Mouse (Mus musculus): Measurements from ENCODE around the gene Sec22c. TPM values are rescaled to one million over a fixed set of nuclear protein-coding genes. Genes with fewer than 3 reads are reported as not detected.
A peak's percentile ranks its signal among the peaks of the same experiment; 100 is the strongest.

Sec22c gene
- 8.9 and 9.9 TPM in 2 replicates for polyA plus RNA-seq (2012; rRNA removed)

DNA sequence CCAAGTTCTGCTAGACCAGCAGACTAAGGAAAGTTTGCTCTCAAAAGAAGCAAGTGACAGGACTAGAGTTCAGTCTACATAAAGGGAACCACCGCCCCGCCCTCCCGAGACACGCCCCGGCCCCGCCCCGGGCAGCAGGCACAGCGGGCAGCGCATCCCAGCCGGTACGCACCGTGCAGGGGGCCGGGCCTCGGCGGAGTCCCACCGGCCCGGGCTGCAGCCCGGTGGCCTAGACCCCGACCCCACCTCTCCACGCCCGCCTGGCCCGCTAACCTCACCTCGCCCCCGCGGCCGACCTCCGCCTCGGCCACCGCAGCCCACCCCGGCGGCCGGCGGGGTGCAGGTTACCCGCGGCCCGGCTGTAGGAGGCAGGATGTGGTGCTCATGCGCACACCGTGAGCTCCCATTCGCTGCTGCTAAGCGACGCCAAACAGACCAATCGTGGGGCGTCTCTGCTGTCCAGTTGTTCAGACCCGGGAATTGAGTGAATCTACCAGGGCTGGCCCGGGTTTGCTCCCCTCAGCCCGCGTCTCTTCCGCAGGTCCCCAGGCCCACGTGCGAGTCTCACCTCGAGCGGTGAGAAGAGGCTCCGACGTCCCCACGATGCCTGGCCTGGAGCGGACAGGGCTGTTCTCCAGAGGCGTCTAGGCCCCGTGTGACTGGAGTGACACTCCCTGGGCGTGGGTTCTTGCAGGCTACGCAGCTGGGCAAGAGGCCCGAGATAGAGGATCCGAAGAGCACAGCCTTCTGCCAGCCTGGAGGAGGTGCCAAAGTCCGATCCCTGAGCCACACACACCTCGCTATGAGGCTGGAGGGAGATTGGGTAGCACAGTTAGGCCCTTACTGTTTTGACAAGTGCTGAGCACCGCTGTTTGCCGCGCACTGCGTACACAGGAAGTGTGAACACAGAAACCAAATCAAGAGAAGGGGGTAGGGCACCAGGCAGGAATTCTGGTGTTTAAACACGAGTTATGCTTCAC, at the start of gene Sec22c:
Gene Sec22c, minus strand, starts transcription at position 845 of the 980 bp plus-strand sequence.
- DNase-seq, result peak; percentile 91
- TF ChIP-seq POLR2A (IDR thresholded peaks at IDR 0.05; ENCODE audit: borderline replicate concordance, extremely low read depth, low read depth, low read length), result 0 out of 2 replicates have a peak, but pooled peaks have one; percentile 13
- no peak for TF ChIP-seq CTCF (IDR thresholded peaks at IDR 0.05; ENCODE audit: insufficient read depth, low read length)
- peaks cover 8% of the 10 kb centered on the region for H3K4me1 ChIP-seq (ENCODE audit: control insufficient read depth, insufficient read depth, low read length)
- WGBS, result 2% methylated on average over 69 of the region's 69 CpGs
- peak within 1 kb of the TSS; percentile 76 for H3K4me3 ChIP-seq (replicated peaks; ENCODE audit: extremely low read depth, low read depth, low read length)

DNA sequence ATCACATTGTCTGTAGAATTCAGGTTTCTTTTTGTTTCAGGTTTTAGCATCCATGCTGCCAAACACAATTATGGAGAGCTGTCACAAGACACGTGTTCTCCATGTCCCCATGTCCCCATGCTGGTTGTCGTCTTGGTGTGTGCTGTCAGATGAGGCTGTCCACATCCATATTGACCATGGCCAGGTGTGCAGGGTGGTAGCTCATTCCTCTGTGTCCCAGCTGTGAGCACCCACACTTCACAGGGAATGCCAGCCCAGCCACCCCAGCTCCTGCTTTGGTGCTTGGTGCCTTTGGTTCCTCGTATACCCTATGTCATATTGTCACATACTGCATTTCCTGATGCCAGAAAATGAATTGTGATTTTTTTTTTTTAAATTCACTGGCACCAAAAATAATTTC, 49.3 kb upstream of the Sec22c start:
- no peak for DNase-seq
- TF ChIP-seq CTCF (IDR thresholded peaks at IDR 0.05; ENCODE audit: insufficient read depth, low read length), result no peak
- TF ChIP-seq POLR2A (IDR thresholded peaks at IDR 0.05; ENCODE audit: borderline replicate concordance, extremely low read depth, low read depth, low read length), result no peak
- no peak overlapping the region for H3K4me3 ChIP-seq (replicated peaks; ENCODE audit: extremely low read depth, low read depth, low read length)
- WGBS, result 88% methylated on average over 3 of the region's 3 CpGs
- peaks cover 3% of the 10 kb centered on the region; the same call in 1 of the 2 replicates for H3K4me1 ChIP-seq (ENCODE audit: control insufficient read depth, insufficient read depth, low read length)

DNA sequence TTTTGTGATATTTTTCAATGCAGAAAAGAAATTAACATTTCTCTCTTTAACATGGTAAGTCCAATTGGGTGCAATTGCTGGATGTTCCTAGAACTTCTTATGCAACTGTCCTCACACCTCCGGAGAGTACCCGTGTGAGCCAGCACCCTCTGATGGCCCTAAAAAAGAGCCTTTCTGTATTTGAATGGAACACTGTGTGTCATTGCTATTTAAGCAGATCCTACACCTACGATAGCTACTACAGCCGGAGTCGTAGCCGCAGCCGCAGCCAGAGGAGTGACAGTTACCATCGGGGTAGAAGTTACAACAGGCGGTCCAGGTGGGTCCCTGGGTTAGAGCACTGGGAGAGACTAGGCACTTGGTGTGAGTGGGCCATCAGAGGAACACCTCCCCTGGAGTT, 47.5 kb upstream of the Sec22c start:
- no peak for DNase-seq
- H3K4me1 ChIP-seq (ENCODE audit: control insufficient read depth, insufficient read depth, low read length), result no peaks in the 10 kb centered on the region
- H3K4me3 ChIP-seq (replicated peaks; ENCODE audit: extremely low read depth, low read depth, low read length), result no peak overlapping the region
- 95% methylated on average over 9 of the region's 9 CpGs for WGBS
- TF ChIP-seq POLR2A (IDR thresholded peaks at IDR 0.05; ENCODE audit: borderline replicate concordance, extremely low read depth, low read depth, low read length) (no peak), CTCF (IDR thresholded peaks at IDR 0.05; ENCODE audit: insufficient read depth, low read length) (no peak)

DNA sequence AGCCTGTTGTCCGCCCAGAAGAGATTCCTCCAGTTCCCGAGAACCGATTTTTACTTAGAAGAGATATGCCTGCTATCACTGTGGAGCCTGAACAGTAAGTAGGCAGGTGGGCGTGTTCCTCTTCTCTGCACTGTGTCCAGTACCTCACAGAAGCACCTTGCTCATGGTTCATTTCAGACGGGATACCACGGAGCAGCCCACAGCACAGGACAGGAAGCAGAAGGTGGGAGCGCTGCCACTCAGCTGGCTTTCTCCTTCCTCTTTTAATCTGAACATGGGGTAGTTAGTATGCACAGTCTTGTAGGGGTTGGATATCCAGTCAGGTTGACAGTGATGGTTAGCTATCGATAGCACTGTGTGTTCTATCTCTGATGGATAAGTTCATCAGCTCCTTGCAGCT, 38.8 kb upstream of the Sec22c start:
- TF ChIP-seq POLR2A (IDR thresholded peaks at IDR 0.05; ENCODE audit: borderline replicate concordance, extremely low read depth, low read depth, low read length), result no peak
- no peak for TF ChIP-seq CTCF (IDR thresholded peaks at IDR 0.05; ENCODE audit: insufficient read depth, low read length)
- 83% methylated on average over 8 of the region's 8 CpGs for WGBS
- Histone ChIP-seq H3K4me1 (ENCODE audit: control insufficient read depth, insufficient read depth, low read length) (no peaks in the 10 kb centered on the region), H3K4me3 (replicated peaks; ENCODE audit: extremely low read depth, low read depth, low read length) (no peak overlapping the region)
- no peak for DNase-seq

DNA sequence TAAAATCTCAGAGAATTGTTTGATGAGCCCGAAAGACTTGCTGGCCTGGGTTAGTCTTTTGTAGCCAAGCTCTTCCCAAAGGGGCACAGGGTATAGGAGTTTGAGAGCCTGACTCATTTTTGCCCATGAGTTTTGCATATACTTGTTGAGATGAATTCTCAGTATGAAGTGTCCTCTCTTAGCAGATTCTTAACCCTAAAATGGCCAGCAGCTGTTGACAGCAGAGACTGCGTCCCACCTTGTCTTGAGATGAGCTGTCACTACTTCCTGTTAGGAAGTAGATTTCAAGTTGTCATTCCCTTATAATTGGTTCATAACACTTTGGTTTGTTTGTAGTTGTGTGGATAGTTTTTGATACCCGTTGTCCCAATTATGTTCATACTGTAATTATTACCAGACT, 35.9 kb upstream of the Sec22c start:
- 86% methylated on average over 3 of the region's 3 CpGs for WGBS
- Histone ChIP-seq H3K4me3 (replicated peaks; ENCODE audit: extremely low read depth, low read depth, low read length) (no peak overlapping the region), H3K4me1 (ENCODE audit: control insufficient read depth, insufficient read depth, low read length) (no peaks in the 10 kb centered on the region)
- TF ChIP-seq CTCF (IDR thresholded peaks at IDR 0.05; ENCODE audit: insufficient read depth, low read length) (no peak), POLR2A (IDR thresholded peaks at IDR 0.05; ENCODE audit: borderline replicate concordance, extremely low read depth, low read depth, low read length) (no peak)
- DNase-seq, result no peak

DNA sequence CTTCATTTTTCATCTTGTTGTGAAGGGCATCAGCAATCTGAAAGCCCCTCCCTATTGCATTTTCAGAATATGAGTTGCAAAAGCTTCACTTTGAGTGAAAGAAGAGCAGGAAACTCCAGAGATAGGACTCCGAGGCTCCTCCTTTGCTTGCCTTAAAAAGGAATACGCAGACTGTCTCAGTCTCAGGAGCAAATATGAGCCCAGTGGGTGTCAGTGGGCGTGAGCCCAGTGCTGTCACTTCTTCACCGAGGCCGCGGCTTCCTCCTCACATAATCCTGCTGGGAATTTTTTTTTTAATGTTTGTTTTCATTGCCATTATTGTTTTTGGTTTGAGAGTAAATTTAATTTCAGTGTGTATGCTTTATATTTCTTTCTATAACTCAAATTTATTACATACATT, 35.2 kb upstream of the Sec22c start:
- H3K4me3 ChIP-seq (replicated peaks; ENCODE audit: extremely low read depth, low read depth, low read length), result no peak overlapping the region

DNA sequence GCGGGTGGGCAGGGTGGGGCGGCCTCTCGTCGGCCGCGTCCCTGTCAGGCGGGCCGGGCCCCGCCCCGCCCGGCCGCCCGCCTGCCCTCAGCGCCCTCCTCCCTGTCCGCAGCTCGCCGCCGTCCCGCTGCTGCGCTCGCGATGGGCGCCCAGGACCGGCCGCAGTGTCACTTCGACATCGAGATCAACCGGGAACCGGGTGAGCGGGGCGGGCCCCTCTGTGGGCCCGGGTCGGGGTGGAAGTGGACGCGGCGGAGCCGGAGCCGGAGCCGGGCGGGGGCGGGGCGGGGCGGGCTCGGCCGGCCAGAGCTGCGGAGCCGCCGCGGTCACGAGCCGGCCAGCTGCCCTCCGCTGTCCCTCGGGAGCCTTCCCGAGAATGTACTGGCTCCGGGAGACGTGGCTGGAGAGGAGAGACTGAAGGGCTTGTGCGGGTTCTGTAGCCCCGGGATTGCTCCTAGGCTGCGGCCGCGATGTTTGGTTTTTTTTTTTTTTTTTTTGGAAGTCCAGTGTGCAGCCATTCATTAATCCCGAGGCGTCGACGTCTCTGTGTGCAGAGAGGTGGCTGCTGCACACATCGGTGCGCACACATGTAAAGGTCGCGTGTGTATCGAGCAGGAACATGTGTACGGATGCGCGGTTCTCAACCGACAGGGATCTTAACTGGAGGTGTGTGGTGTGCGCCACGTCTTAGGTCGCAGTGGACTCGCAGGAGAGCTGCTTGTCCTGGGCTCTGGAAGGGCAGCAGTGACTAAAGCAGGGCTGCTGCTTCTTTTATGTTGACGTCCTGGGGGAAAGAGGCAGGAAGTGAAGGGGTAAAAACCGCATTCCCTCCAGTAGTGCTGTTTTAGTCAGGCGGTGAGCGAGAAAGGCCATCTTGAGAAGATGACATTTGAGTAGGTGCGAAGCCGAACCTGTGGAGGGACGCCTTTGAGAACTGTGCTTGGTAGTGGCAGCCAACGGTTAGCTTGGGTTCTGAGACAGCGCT, 14.3 kb upstream of the Sec22c start:
- H3K4me1 ChIP-seq (ENCODE audit: control insufficient read depth, insufficient read depth, low read length), result peaks cover 9% of the 10 kb centered on the region
- DNase-seq, result peak; percentile 37
- no peak for TF ChIP-seq CTCF (IDR thresholded peaks at IDR 0.05; ENCODE audit: insufficient read depth, low read length)
- TF ChIP-seq POLR2A (IDR thresholded peaks at IDR 0.05; ENCODE audit: borderline replicate concordance, extremely low read depth, low read depth, low read length), result no peak; the same call in 1 of the 2 replicates
- under 1% methylated on average over 86 of the region's 87 CpGs for WGBS
- peak overlapping the region; percentile 69 for H3K4me3 ChIP-seq (replicated peaks; ENCODE audit: extremely low read depth, low read depth, low read length)

More for the DNA sequence above, 35.2 kb upstream of the Sec22c start:
- WGBS, result 71% methylated on average over 6 of the region's 6 CpGs
- no peaks in the 10 kb centered on the region for H3K4me1 ChIP-seq (ENCODE audit: control insufficient read depth, insufficient read depth, low read length)
- no peak for DNase-seq
- TF ChIP-seq CTCF (IDR thresholded peaks at IDR 0.05; ENCODE audit: insufficient read depth, low read length) (no peak), POLR2A (IDR thresholded peaks at IDR 0.05; ENCODE audit: borderline replicate concordance, extremely low read depth, low read depth, low read length) (no peak)

DNA sequence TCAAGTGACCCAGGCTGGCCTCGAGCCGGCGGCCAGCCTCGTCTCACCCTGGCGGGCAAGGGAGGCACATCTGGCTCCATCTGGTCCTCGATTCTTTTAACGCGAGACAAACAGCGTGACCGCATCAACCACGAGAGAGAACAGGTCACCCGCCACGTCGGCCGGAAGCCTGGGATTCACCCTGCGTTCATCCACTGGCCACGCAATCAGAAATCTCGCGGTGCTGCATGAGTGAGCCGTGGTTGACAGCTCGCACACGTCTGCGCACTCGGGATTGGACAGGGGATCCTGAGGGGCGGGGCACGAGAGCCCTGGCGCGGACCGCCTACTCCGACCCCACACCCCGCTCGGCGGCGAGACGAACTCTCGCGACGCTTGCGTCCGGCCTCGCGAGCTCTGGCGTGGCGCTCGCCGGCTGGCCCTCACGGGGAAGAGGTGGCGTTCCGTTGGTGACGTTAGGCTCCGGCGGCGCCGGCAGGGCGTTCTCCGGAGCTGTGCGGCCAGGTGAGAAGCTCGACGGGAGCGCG, 13.6 kb upstream of the Sec22c start, which contains the start of gene Nktr:
Gene Nktr, plus strand, starts transcription at position 378 of the 527 bp plus-strand sequence.
- H3K4me1 ChIP-seq (ENCODE audit: control insufficient read depth, insufficient read depth, low read length), result peaks cover 9% of the 10 kb centered on the region
- no peak for TF ChIP-seq CTCF (IDR thresholded peaks at IDR 0.05; ENCODE audit: insufficient read depth, low read length)
- TF ChIP-seq POLR2A (IDR thresholded peaks at IDR 0.05; ENCODE audit: borderline replicate concordance, extremely low read depth, low read depth, low read length), result peak; percentile 88
- peak; percentile 97 for DNase-seq
- WGBS, result under 1% methylated on average over 61 of the region's 61 CpGs
- peak within 1 kb of the TSS; percentile 82 for H3K4me3 ChIP-seq (replicated peaks; ENCODE audit: extremely low read depth, low read depth, low read length)
